Mouse (Mus musculus) heart, embryonic 12.5 days (tissue): ENCODE data around the gene Gm10643. TPM values are rescaled to one million over a fixed set of nuclear protein-coding genes. Genes with fewer than 3 reads are reported as not detected.

ENCODE experiments used
- ATAC-seq: fragments of 200-750 bp; cut with Nextera tagmentation; 2 replicates; pipeline ENCODE4 v1.8.0; 2017; ENCODE audit warnings: moderate TSS enrichment, moderate library complexity; ENCODE audit not compliant: insufficient number of reproducible peaks, low FRiP score
- H3K27ac ChIP-seq: fragments of 300-500 bp; sonication (generic); 2 replicates; pipeline ENCODE4 v1.5.1; 2016; ENCODE audit warnings: mild to moderate bottlenecking, moderate library complexity; ENCODE audit not compliant: poor library complexity, severe bottlenecking
- H3K27me3 ChIP-seq: fragments of 300-500 bp; sonication (generic); replicated peaks from 2 replicates; pipeline ENCODE4 v1.6.1; 2016; ENCODE audit warnings: mild to moderate bottlenecking, moderate library complexity
- H3K36me3 ChIP-seq: fragments of 300-500 bp; sonication (generic); 2 replicates; pipeline ENCODE4 v1.6.1; 2016; ENCODE audit warnings: mild to moderate bottlenecking, moderate library complexity
- H3K4me1 ChIP-seq: fragments of 300-500 bp; sonication (generic); replicated peaks from 2 replicates; pipeline ENCODE4 v1.6.1; 2016; ENCODE audit warnings: mild to moderate bottlenecking
- H3K4me2 ChIP-seq: fragments of 300-500 bp; sonication (generic); 2 replicates; pipeline ENCODE4 v1.6.1; 2016; ENCODE audit warnings: mild to moderate bottlenecking, moderate library complexity
- H3K4me3 ChIP-seq: fragments of 300-500 bp; sonication (generic); 2 replicates; pipeline ENCODE4 v1.5.1; 2016; ENCODE audit warnings: mild to moderate bottlenecking
- H3K9ac ChIP-seq: fragments of 300-500 bp; sonication (generic); 2 replicates; pipeline ENCODE4 v1.6.1; 2016; ENCODE audit warnings: mild to moderate bottlenecking, moderate library complexity
- H3K9me3 ChIP-seq: fragments of 300-500 bp; sonication (generic); replicated peaks from 2 replicates; pipeline ENCODE4 v1.6.1; 2016; ENCODE audit warnings: mild to moderate bottlenecking, moderate library complexity
- WGBS: fragments of 180-500 bp; shearing (Covaris S2); methylation state at CpG from one replicate; pipeline ENCODE4 v1.1.7; 2016; 5-methylcytosine and 5-hydroxymethylcytosine counted together
- polyA plus RNA-seq: library from polyadenylated mRNA; unstranded; fragments of >200 nt; fragmentation: Nextera tagmentation; extraction: Ambion mirVana; gene quantifications from 2 replicates; pipeline ENCODE4 v1.2.1, GENCODE M21; 2016

Gm10643 gene
- polyA plus RNA-seq, 1 experiment from 2014 or later = 1.2 TPM

GRCm38 (mm10) chr8:84070667-84071066 lies 5.7 kb upstream of the Gm10643 start:
- Histone ChIP-seq H3K9ac (no peak overlapping the region), H3K36me3 (peaks cover 13% of the 10 kb centered on the region), H3K27me3 (no peaks in the 10 kb centered on the region), H3K4me1 (peaks cover 45% of the 10 kb centered on the region), H3K4me3 (no peak overlapping the region), H3K9me3 (no peaks in the 10 kb centered on the region), H3K4me2 (no peak overlapping the region), H3K27ac (no peak overlapping the region)
- 83% methylated on average over 2 of the region's 2 CpGs for WGBS
- no peak for ATAC-seq

GRCm38 (mm10) chr8:84070241-84070640 lies 5.3 kb upstream of the Gm10643 start:
- Histone ChIP-seq H3K9me3 (no peaks in the 10 kb centered on the region), H3K4me3 (no peak overlapping the region), H3K27me3 (no peaks in the 10 kb centered on the region), H3K27ac (no peak overlapping the region), H3K9ac (no peak overlapping the region), H3K36me3 (peaks cover 11% of the 10 kb centered on the region), H3K4me2 (no peak overlapping the region), H3K4me1 (peaks cover 45% of the 10 kb centered on the region)
- no peak for ATAC-seq
- 69% methylated on average over 5 of the region's 5 CpGs for WGBS

- H3K9ac ChIP-seq = 0 out of 2 replicates have a peak overlapping the region, but pooled peaks have one; percentile 13
- H3K36me3 ChIP-seq = peaks cover 6% of the 10 kb centered on the region; the same call in 1 of the 2 replicates
- no peaks in the 10 kb centered on the region for H3K9me3 ChIP-seq
- H3K27ac ChIP-seq = no peak overlapping the region
- no peak for ATAC-seq
- H3K27me3 ChIP-seq = no peaks in the 10 kb centered on the region
- peaks cover 45% of the 10 kb centered on the region for H3K4me1 ChIP-seq
- no peak overlapping the region for H3K4me3 ChIP-seq
- H3K4me2 ChIP-seq = no peak overlapping the region
- WGBS = 73% methylated on average over 2 of the region's 2 CpGs
These were observed 4.8 kb upstream of the Gm10643 start for GRCm38 (mm10) chr8:84069750-84070149.

GRCm38 (mm10) chr8:84069169-84069568 lies 4.2 kb upstream of the Gm10643 start:
- no peak overlapping the region for H3K4me3 ChIP-seq
- H3K27ac ChIP-seq = no peak overlapping the region
- 32% methylated on average over 1 of the region's 1 CpGs for WGBS
- H3K4me2 ChIP-seq = no peak overlapping the region
- ATAC-seq = no peak
- H3K9me3 ChIP-seq = no peaks in the 10 kb centered on the region
- no peaks in the 10 kb centered on the region for H3K27me3 ChIP-seq
- 0 out of 2 replicates have a peak, but pooled peaks cover 3% of the 10 kb centered on the region for H3K36me3 ChIP-seq
- peaks cover 45% of the 10 kb centered on the region for H3K4me1 ChIP-seq
- H3K9ac ChIP-seq = 0 out of 2 replicates have a peak overlapping the region, but pooled peaks have one; percentile 13

GRCm38 (mm10) chr8:84068316-84069035 lies 3.5 kb upstream of the Gm10643 start:
- peak overlapping the region; percentile 36 for H3K27ac ChIP-seq
- peak overlapping the region; percentile 75 for H3K4me2 ChIP-seq
- WGBS = 35% methylated on average over 12 of the region's 12 CpGs
- H3K4me1 ChIP-seq = peaks cover 42% of the 10 kb centered on the region
- H3K9me3 ChIP-seq = no peaks in the 10 kb centered on the region
- no peaks in the 10 kb centered on the region for H3K36me3 ChIP-seq
- no peak overlapping the region for H3K9ac ChIP-seq
- H3K4me3 ChIP-seq = no peak overlapping the region; the same call in 1 of the 2 replicates
- no peak for ATAC-seq
- H3K27me3 ChIP-seq = no peaks in the 10 kb centered on the region

- Histone ChIP-seq H3K4me3 (peak overlapping the region; percentile 97), H3K4me2 (peak overlapping the region; percentile 75), H3K4me1 (peaks cover 38% of the 10 kb centered on the region), H3K9ac (no peak overlapping the region), H3K9me3 (no peaks in the 10 kb centered on the region), H3K27me3 (no peaks in the 10 kb centered on the region), H3K27ac (peak overlapping the region; percentile 36; the same call in 1 of the 2 replicates), H3K36me3 (no peaks in the 10 kb centered on the region)
- no peak for ATAC-seq
- WGBS = 69% methylated on average over 7 of the region's 7 CpGs
These were observed 3.0 kb upstream of the Gm10643 start for GRCm38 (mm10) chr8:84067911-84068310.

GRCm38 (mm10) chr8:84067047-84067573 lies 2.2 kb upstream of the Gm10643 start:
- peak overlapping the region; percentile 90 for H3K9ac ChIP-seq
- H3K36me3 ChIP-seq = no peaks in the 10 kb centered on the region
- peak overlapping the region; percentile 97 for H3K4me3 ChIP-seq
- H3K4me1 ChIP-seq = peaks cover 38% of the 10 kb centered on the region
- WGBS = under 1% methylated on average over 57 of the region's 58 CpGs
- peak overlapping the region; percentile 96 for H3K27ac ChIP-seq
- peak; percentile 83 for ATAC-seq
- H3K9me3 ChIP-seq = no peaks in the 10 kb centered on the region
- H3K4me2 ChIP-seq = peak overlapping the region; percentile 75
- H3K27me3 ChIP-seq = no peaks in the 10 kb centered on the region

- H3K4me2 ChIP-seq = peak within 1 kb of the TSS; percentile 75
- no peaks in the 10 kb centered on the region for H3K9me3 ChIP-seq
- no peaks in the 10 kb centered on the region for H3K27me3 ChIP-seq
- peak within 1 kb of the TSS; percentile 96 for H3K27ac ChIP-seq
- no peaks in the 10 kb centered on the region for H3K36me3 ChIP-seq
- H3K4me3 ChIP-seq = peak within 1 kb of the TSS; percentile 97
- WGBS = under 1% methylated on average over 51 of the region's 51 CpGs
- peaks cover 31% of the 10 kb centered on the region for H3K4me1 ChIP-seq
- peak; percentile 98 for ATAC-seq
- peak within 1 kb of the TSS; percentile 90 for H3K9ac ChIP-seq
These were observed 1.5 kb upstream of the Gm10643 start, which contains the start of gene Rfx1 for GRCm38 (mm10) chr8:84066291-84066930. Gene Rfx1 (plus strand): TSS chr8:84066834.

- H3K4me3 ChIP-seq = peak overlapping the region; percentile 97
- WGBS = 36% methylated on average over 5 of the region's 5 CpGs
- H3K9ac ChIP-seq = peak overlapping the region; percentile 76
- peaks cover 26% of the 10 kb centered on the region for H3K4me1 ChIP-seq
- peak overlapping the region; percentile 83 for H3K27ac ChIP-seq
- no peaks in the 10 kb centered on the region for H3K9me3 ChIP-seq
- ATAC-seq = no peak
- H3K27me3 ChIP-seq = no peaks in the 10 kb centered on the region
- peak overlapping the region; percentile 75 for H3K4me2 ChIP-seq
- no peaks in the 10 kb centered on the region for H3K36me3 ChIP-seq
These were observed 628 bp upstream of the Gm10643 start for GRCm38 (mm10) chr8:84065457-84066072.

- 59% methylated on average over 8 of the region's 8 CpGs for WGBS
- no peaks in the 10 kb centered on the region for H3K27me3 ChIP-seq
- H3K4me2 ChIP-seq = no peak overlapping the region
- no peak overlapping the region for H3K9ac ChIP-seq
- H3K4me1 ChIP-seq = peaks cover 16% of the 10 kb centered on the region
- H3K27ac ChIP-seq = no peak overlapping the region
- no peak overlapping the region for H3K4me3 ChIP-seq
- no peaks in the 10 kb centered on the region for H3K9me3 ChIP-seq
- ATAC-seq = no peak
- no peaks in the 10 kb centered on the region for H3K36me3 ChIP-seq
These were observed 901 bp downstream of the Gm10643 start for GRCm38 (mm10) chr8:84063861-84064610.
